Mouse (Mus musculus): ENCODE results near the gene Rdh12. TPM values are rescaled to one million over a fixed set of nuclear protein-coding genes. Genes with fewer than 3 reads are reported as not detected.

Gene Rdh12
- total and polyA plus RNA-seq, 2 experiments from 2014 or later: 0.93 to 1.0 TPM

- DNase-seq (ENCODE audit: low spot score) (no peak), ATAC-seq (ENCODE audit: low FRiP score) (no peak)
- H3K27ac ChIP-seq (ENCODE audit: low read depth, low read length): no peak overlapping the region
- no peaks in the 10 kb centered on the region for H3K9me3 ChIP-seq (ENCODE audit: low read length)
- H3K4me1 ChIP-seq (ENCODE audit: insufficient read depth, low read length): no peaks in the 10 kb centered on the region
- peaks cover 48% of the 10 kb centered on the region for H3K36me3 ChIP-seq (ENCODE audit: insufficient read depth, low read length)
- no peak overlapping the region for H3K4me3 ChIP-seq (ENCODE audit: low read depth, low read length)
- TF ChIP-seq CTCF (IDR thresholded peaks at IDR 0.05): no peak
- WGBS: 95% methylated on average over 10 of the region's 10 CpGs
- H3K27me3 ChIP-seq (ENCODE audit: insufficient read depth, low read length): no peaks in the 10 kb centered on the region
- no peak overlapping the region for H3K4me2 ChIP-seq (ENCODE audit: low read depth, low read length, poor library complexity, severe bottlenecking)
- no peak overlapping the region for H3K9ac ChIP-seq (replicated peaks; ENCODE audit: low read length, poor library complexity, severe bottlenecking)
These were observed 46.3 kb downstream of the Rdh12 start for GRCm38 (mm10) chr12:79254975-79255374.

GRCm38 (mm10) chr12:79260154-79260553 lies 51.4 kb downstream of the Rdh12 start:
- DNase-seq (ENCODE audit: low spot score) (no peak), ATAC-seq (ENCODE audit: low FRiP score) (no peak)
- 90% methylated on average over 2 of the region's 2 CpGs for WGBS
- Histone ChIP-seq H3K4me1 (ENCODE audit: insufficient read depth, low read length) (no peaks in the 10 kb centered on the region), H3K4me3 (ENCODE audit: low read depth, low read length) (no peak overlapping the region), H3K36me3 (ENCODE audit: insufficient read depth, low read length) (peaks cover 50% of the 10 kb centered on the region), H3K27ac (ENCODE audit: low read depth, low read length) (no peak overlapping the region), H3K27me3 (ENCODE audit: insufficient read depth, low read length) (no peaks in the 10 kb centered on the region), H3K9ac (replicated peaks; ENCODE audit: low read length, poor library complexity, severe bottlenecking) (no peak overlapping the region), H3K4me2 (ENCODE audit: low read depth, low read length, poor library complexity, severe bottlenecking) (no peak overlapping the region), H3K9me3 (ENCODE audit: low read length) (no peaks in the 10 kb centered on the region)
- no peak for TF ChIP-seq CTCF (IDR thresholded peaks at IDR 0.05)

GRCm38 (mm10) chr12:79261035-79261434 lies 52.3 kb downstream of the Rdh12 start:
- Histone ChIP-seq H3K27ac (ENCODE audit: low read depth, low read length) (no peak overlapping the region), H3K9me3 (ENCODE audit: low read length) (no peaks in the 10 kb centered on the region), H3K4me3 (ENCODE audit: low read depth, low read length) (no peak overlapping the region), H3K36me3 (ENCODE audit: insufficient read depth, low read length) (peaks cover 58% of the 10 kb centered on the region), H3K9ac (replicated peaks; ENCODE audit: low read length, poor library complexity, severe bottlenecking) (no peak overlapping the region), H3K27me3 (ENCODE audit: insufficient read depth, low read length) (no peaks in the 10 kb centered on the region), H3K4me1 (ENCODE audit: insufficient read depth, low read length) (no peaks in the 10 kb centered on the region), H3K4me2 (ENCODE audit: low read depth, low read length, poor library complexity, severe bottlenecking) (no peak overlapping the region)
- TF ChIP-seq CTCF (IDR thresholded peaks at IDR 0.05): peak; percentile 65
- ATAC-seq (ENCODE audit: low FRiP score): no peak
- DNase-seq (ENCODE audit: low spot score): peak; percentile 25
- 49% methylated on average over 5 of the region's 5 CpGs for WGBS

Other genes with a start within 250 kb of the Rdh12 start
- 214 and 215 TPM in 2 replicates for gene Tmem229b, start 201.3 kb upstream of the Rdh12 start, total RNA-seq (2014; rRNA removed)
- gene Tmem229b, start 201.3 kb upstream of the Rdh12 start, polyA plus RNA-seq (2015; fragmentation: Nextera tagmentation; extraction: Ambion mirVana): 63.2 and 65.9 TPM in 2 replicates
- 5.4 and 6.1 TPM in 2 replicates for gene Plekhh1, start 179.8 kb upstream of the Rdh12 start, total RNA-seq (2014; rRNA removed)
- 1.00 and 1.1 TPM in 2 replicates for gene Plekhh1, start 179.8 kb upstream of the Rdh12 start, polyA plus RNA-seq (2015; fragmentation: Nextera tagmentation; extraction: Ambion mirVana)
- 12.6 and 20.0 TPM in 2 replicates for gene Pigh, start 119.3 kb upstream of the Rdh12 start, total RNA-seq (2014; rRNA removed)
- 12.5 and 14.1 TPM in 2 replicates for gene Pigh, start 119.3 kb upstream of the Rdh12 start, polyA plus RNA-seq (2015; fragmentation: Nextera tagmentation; extraction: Ambion mirVana)
- 13.6 and 16.5 TPM in 2 replicates for gene Arg2, start 78.1 kb upstream of the Rdh12 start, total RNA-seq (2014; rRNA removed)
- gene Arg2, start 78.1 kb upstream of the Rdh12 start, polyA plus RNA-seq (2015; fragmentation: Nextera tagmentation; extraction: Ambion mirVana): 22.5 and 23.3 TPM in 2 replicates
- gene Vti1b, start 36.2 kb upstream of the Rdh12 start, total RNA-seq (2014; rRNA removed): 83.0 and 98.8 TPM in 2 replicates
- gene Vti1b, start 36.2 kb upstream of the Rdh12 start, polyA plus RNA-seq (2015; fragmentation: Nextera tagmentation; extraction: Ambion mirVana): 228 and 230 TPM in 2 replicates
- gene Rdh11, start 16.6 kb upstream of the Rdh12 start, total RNA-seq (2014; rRNA removed): 46.8 and 50.8 TPM in 2 replicates
- 35.3 and 40.9 TPM in 2 replicates for gene Rdh11, start 16.6 kb upstream of the Rdh12 start, polyA plus RNA-seq (2015; fragmentation: Nextera tagmentation; extraction: Ambion mirVana)
- 10.3 and 25.6 TPM in 2 replicates for gene Zfyve26, start 87.4 kb downstream of the Rdh12 start, total RNA-seq (2014; rRNA removed)
- 4.3 and 6.2 TPM in 2 replicates for gene Zfyve26, start 87.4 kb downstream of the Rdh12 start, polyA plus RNA-seq (2015; fragmentation: Nextera tagmentation; extraction: Ambion mirVana)
- gene Rad51b, start 88.4 kb downstream of the Rdh12 start, total RNA-seq (2014; rRNA removed): 0.09 and 0.22 TPM in 2 replicates
- 0.38 and 0.74 TPM in 2 replicates for gene Rad51b, start 88.4 kb downstream of the Rdh12 start, polyA plus RNA-seq (2015; fragmentation: Nextera tagmentation; extraction: Ambion mirVana)

Data from midbrain, postnatal 0 days (tissue).